Mouse (Mus musculus): ENCODE measurements around the gene R3hdm1. TPM values are rescaled to one million over a fixed set of nuclear protein-coding genes. Genes with fewer than 3 reads are reported as not detected.
"Not testable (repeated sequence)": the region's sequence is repeated elsewhere in the genome, so short reads cannot be mapped to it uniquely, and the experiment has no call there.

Gene R3hdm1
- polyA plus RNA-seq, 1 experiment: 834 TPM

- no peak overlapping the region for H3K4me3 ChIP-seq (ENCODE audit: insufficient read depth, low read depth, low read length)
- H3K4me1 ChIP-seq (ENCODE audit: control insufficient read depth, insufficient read depth, low read length): peaks cover 3% of the 10 kb centered on the region; the same call in 1 of the 2 replicates
- TF ChIP-seq CTCF (IDR thresholded peaks at IDR 0.05; ENCODE audit: insufficient read depth, low read depth, low read length): no peak
- no peak for TF ChIP-seq POLR2A (IDR thresholded peaks at IDR 0.05; ENCODE audit: insufficient read depth, low read depth, low read length)
- H3K27ac ChIP-seq (ENCODE audit: insufficient read depth, low read depth, low read length): no peak overlapping the region
- WGBS: 69% methylated on average over 2 of the region's 2 CpGs
These were observed 90.9 kb downstream of the R3hdm1 start for GRCm38 (mm10) chr1:128194011-128194410.

GRCm38 (mm10) chr1:128197353-128197752, 94.3 kb downstream of the R3hdm1 start:
- TF ChIP-seq POLR2A (IDR thresholded peaks at IDR 0.05; ENCODE audit: insufficient read depth, low read depth, low read length) (no peak), CTCF (IDR thresholded peaks at IDR 0.05; ENCODE audit: insufficient read depth, low read depth, low read length) (no peak)
- peaks cover 3% of the 10 kb centered on the region; the same call in 1 of the 2 replicates for H3K4me1 ChIP-seq (ENCODE audit: control insufficient read depth, insufficient read depth, low read length)
- no peak overlapping the region for H3K27ac ChIP-seq (ENCODE audit: insufficient read depth, low read depth, low read length)
- 98% methylated on average over 1 of the region's 1 CpGs for WGBS
- no peak overlapping the region for H3K4me3 ChIP-seq (ENCODE audit: insufficient read depth, low read depth, low read length)

GRCm38 (mm10) chr1:128213261-128213660, 110.2 kb downstream of the R3hdm1 start:
- 75% methylated on average over 5 of the region's 5 CpGs for WGBS

GRCm38 (mm10) chr1:128221886-128222285, 118.8 kb downstream of the R3hdm1 start:
- 96% methylated on average over 2 of the region's 2 CpGs for WGBS
- H3K4me3 ChIP-seq (ENCODE audit: insufficient read depth, low read depth, low read length): no peak overlapping the region
- no peak overlapping the region for H3K27ac ChIP-seq (ENCODE audit: insufficient read depth, low read depth, low read length)
- TF ChIP-seq POLR2A (IDR thresholded peaks at IDR 0.05; ENCODE audit: insufficient read depth, low read depth, low read length) (no peak), CTCF (IDR thresholded peaks at IDR 0.05; ENCODE audit: insufficient read depth, low read depth, low read length) (no peak)
- no peaks in the 10 kb centered on the region for H3K4me1 ChIP-seq (ENCODE audit: control insufficient read depth, insufficient read depth, low read length)

More at GRCm38 (mm10) chr1:128213261-128213660, 110.2 kb downstream of the R3hdm1 start:
- H3K4me1 ChIP-seq (ENCODE audit: control insufficient read depth, insufficient read depth, low read length): no peaks in the 10 kb centered on the region
- TF ChIP-seq POLR2A (IDR thresholded peaks at IDR 0.05; ENCODE audit: insufficient read depth, low read depth, low read length) (no peak), CTCF (IDR thresholded peaks at IDR 0.05; ENCODE audit: insufficient read depth, low read depth, low read length) (no peak)
- H3K27ac ChIP-seq (ENCODE audit: insufficient read depth, low read depth, low read length): no peak overlapping the region
- H3K4me3 ChIP-seq (ENCODE audit: insufficient read depth, low read depth, low read length): no peak overlapping the region

GRCm38 (mm10) chr1:128223304-128223703, 120.2 kb downstream of the R3hdm1 start:
- 38% methylated on average over 1 of the region's 1 CpGs for WGBS
- TF ChIP-seq CTCF (IDR thresholded peaks at IDR 0.05; ENCODE audit: insufficient read depth, low read depth, low read length): no peak
- no peak for TF ChIP-seq POLR2A (IDR thresholded peaks at IDR 0.05; ENCODE audit: insufficient read depth, low read depth, low read length)
- H3K27ac ChIP-seq (ENCODE audit: insufficient read depth, low read depth, low read length): no peak overlapping the region
- no peak overlapping the region for H3K4me3 ChIP-seq (ENCODE audit: insufficient read depth, low read depth, low read length)
- no peaks in the 10 kb centered on the region for H3K4me1 ChIP-seq (ENCODE audit: control insufficient read depth, insufficient read depth, low read length)

GRCm38 (mm10) chr1:128235181-128235580, 132.1 kb downstream of the R3hdm1 start:
- Histone ChIP-seq H3K4me1 (ENCODE audit: control insufficient read depth, insufficient read depth, low read length) (no peaks in the 10 kb centered on the region), H3K4me3 (ENCODE audit: insufficient read depth, low read depth, low read length) (no peak overlapping the region), H3K27ac (ENCODE audit: insufficient read depth, low read depth, low read length) (no peak overlapping the region)
- no peak for TF ChIP-seq POLR2A (IDR thresholded peaks at IDR 0.05; ENCODE audit: insufficient read depth, low read depth, low read length)
- no peak for TF ChIP-seq CTCF (IDR thresholded peaks at IDR 0.05; ENCODE audit: insufficient read depth, low read depth, low read length)
- 94% methylated on average over 4 of the region's 4 CpGs for WGBS

- Histone ChIP-seq H3K27ac (ENCODE audit: insufficient read depth, low read depth, low read length) (peak within 1 kb of the TSS; percentile 54), H3K4me3 (ENCODE audit: insufficient read depth, low read depth, low read length) (peak within 1 kb of the TSS; percentile 91), H3K4me1 (ENCODE audit: control insufficient read depth, insufficient read depth, low read length) (peaks cover 11% of the 10 kb centered on the region)
- TF ChIP-seq POLR2A (IDR thresholded peaks at IDR 0.05; ENCODE audit: insufficient read depth, low read depth, low read length) (no peak), CTCF (IDR thresholded peaks at IDR 0.05; ENCODE audit: insufficient read depth, low read depth, low read length) (no peak)
- WGBS: 5% methylated on average over 10 of the region's 10 CpGs
These were observed 140.5 kb downstream of the R3hdm1 start, which contains the start of gene Ubxn4 for GRCm38 (mm10) chr1:128243627-128243995. TSS of gene Ubxn4 (plus strand) at chr1:128243964.

GRCm38 (mm10) chr1:128243996-128244726, 141.1 kb downstream of the R3hdm1 start:
- H3K27ac ChIP-seq (ENCODE audit: insufficient read depth, low read depth, low read length): peak overlapping the region; percentile 54
- peak; percentile 51 for TF ChIP-seq POLR2A (IDR thresholded peaks at IDR 0.05; ENCODE audit: insufficient read depth, low read depth, low read length)
- no peak for TF ChIP-seq CTCF (IDR thresholded peaks at IDR 0.05; ENCODE audit: insufficient read depth, low read depth, low read length)
- H3K4me1 ChIP-seq (ENCODE audit: control insufficient read depth, insufficient read depth, low read length): peaks cover 11% of the 10 kb centered on the region
- under 1% methylated on average over 71 of the region's 71 CpGs for WGBS
- H3K4me3 ChIP-seq (ENCODE audit: insufficient read depth, low read depth, low read length): peak overlapping the region; percentile 91

GRCm38 (mm10) chr1:128244727-128245355, 141.7 kb downstream of the R3hdm1 start:
- WGBS: under 1% methylated on average over 19 of the region's 19 CpGs
- TF ChIP-seq POLR2A (IDR thresholded peaks at IDR 0.05; ENCODE audit: insufficient read depth, low read depth, low read length) (no peak), CTCF (IDR thresholded peaks at IDR 0.05; ENCODE audit: insufficient read depth, low read depth, low read length) (no peak)
- H3K27ac ChIP-seq (ENCODE audit: insufficient read depth, low read depth, low read length): no peak overlapping the region
- peak overlapping the region; percentile 91 for H3K4me3 ChIP-seq (ENCODE audit: insufficient read depth, low read depth, low read length)
- H3K4me1 ChIP-seq (ENCODE audit: control insufficient read depth, insufficient read depth, low read length): peaks cover 11% of the 10 kb centered on the region

- H3K4me3 ChIP-seq (ENCODE audit: insufficient read depth, low read depth, low read length); H3K4me1 ChIP-seq (ENCODE audit: control insufficient read depth, insufficient read depth, low read length); H3K27ac ChIP-seq (ENCODE audit: insufficient read depth, low read depth, low read length): not testable (repeated sequence)
- 87% methylated on average over 7 of the region's 7 CpGs for WGBS
These were observed 164.0 kb downstream of the R3hdm1 start for GRCm38 (mm10) chr1:128267061-128267460.

All from olfactory bulb, adult 2 months (tissue).